Mouse (Mus musculus) urinary bladder, adult 2 months (tissue): ENCODE results near the gene Gm44502. TPM values are rescaled to one million over a fixed set of nuclear protein-coding genes. Genes with fewer than 3 reads are reported as not detected.
"Not testable (repeated sequence)": the region's sequence is repeated elsewhere in the genome, so short reads cannot be mapped to it uniquely, and the experiment has no call there.

Experiments
- DNase-seq: peaks from one replicate; pipeline ENCODE4 v3.0.0; 2022; ENCODE audit warnings: low spot score
- polyA plus RNA-seq: library from polyadenylated mRNA; depleted of rRNA; stranded (reverse); fragments of >200 nt; gene quantifications from 2 replicates; pipeline ENCODE4 v1.2.3, GENCODE M21; 2012

The Gm44502 gene
- polyA plus RNA-seq, 1 experiment: 0.06 TPM

DNA sequence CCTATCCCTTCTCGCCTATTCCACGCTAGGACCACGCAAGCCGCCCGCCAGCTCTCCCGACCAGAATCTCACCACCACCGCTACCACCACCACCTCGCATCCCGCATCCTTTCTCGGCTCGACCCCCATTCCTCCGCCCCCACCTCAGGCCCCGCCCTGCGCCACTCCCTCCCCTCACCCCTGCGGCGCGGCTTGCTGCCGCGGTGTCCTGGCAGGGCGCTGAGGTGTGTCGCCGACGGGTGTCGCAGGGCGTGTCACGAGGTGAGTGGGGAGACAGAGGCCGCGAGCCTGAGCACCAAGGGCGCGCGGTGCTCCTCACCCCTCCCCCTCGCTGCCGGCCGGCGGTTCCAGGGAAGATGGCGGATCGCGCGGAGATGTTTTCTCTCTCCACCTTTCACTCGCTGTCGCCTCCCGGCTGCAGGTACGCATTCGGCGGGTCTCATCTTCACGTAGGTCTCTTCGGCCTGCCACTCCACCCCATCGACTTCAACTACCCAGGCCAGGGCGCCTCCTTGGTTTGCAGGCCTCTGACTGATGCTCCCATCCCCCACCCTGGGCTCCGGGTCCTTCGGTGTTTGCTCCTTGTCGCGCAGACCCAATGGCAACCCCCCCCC, 24.5 kb upstream of the Gm44502 start, which contains the start of gene Mapk8ip2:
Gene Mapk8ip2, plus strand, starts transcription at position 49 of the 614 bp plus-strand sequence.
- DNase-seq: no peak

DNA sequence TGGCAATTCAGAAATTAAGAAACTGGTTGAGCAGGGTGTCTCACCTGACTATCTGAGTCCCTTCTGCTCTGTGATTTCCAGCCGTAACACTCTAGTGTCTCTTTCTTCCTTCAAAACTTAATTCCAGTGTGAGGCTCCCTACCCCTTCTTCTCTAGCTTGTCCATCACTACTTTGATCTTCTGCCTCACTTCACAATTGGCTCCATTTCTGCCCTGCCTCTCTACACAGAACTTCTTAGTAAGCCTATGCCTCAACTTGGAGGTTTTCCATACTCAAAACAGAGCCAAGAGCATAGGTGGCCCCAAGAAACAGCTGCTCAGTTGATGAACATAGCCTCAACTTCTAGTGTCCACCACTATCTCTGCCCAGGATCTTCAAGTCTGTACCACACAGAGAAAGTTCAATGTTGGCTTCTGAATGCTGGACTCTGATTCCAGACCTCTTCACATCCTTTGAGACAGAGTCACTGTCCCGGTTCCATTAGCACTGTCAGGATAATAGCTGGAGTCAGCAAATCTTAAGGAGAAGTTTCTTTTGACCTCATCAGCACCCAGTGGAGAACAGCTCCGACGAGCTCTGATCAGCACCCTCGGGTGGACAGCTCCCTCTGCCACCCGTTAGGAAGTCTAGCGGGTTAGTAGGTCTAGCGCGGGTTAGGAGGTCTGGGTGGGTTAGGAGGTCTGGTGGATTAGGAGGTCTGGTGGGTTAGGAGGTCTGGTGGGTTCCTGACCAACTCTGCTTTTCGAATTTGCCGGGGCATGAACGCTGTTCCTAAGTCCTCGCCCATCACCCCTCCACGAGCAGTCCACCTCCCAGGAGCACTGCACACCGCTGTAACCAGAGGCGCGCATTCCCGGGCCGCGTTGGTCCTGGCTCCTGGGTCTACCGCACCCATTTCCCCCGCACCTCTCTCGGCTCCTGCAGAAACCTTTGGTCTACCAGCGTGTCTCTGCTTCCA, 23.7 kb upstream of the Gm44502 start:
- no peak for DNase-seq

DNA sequence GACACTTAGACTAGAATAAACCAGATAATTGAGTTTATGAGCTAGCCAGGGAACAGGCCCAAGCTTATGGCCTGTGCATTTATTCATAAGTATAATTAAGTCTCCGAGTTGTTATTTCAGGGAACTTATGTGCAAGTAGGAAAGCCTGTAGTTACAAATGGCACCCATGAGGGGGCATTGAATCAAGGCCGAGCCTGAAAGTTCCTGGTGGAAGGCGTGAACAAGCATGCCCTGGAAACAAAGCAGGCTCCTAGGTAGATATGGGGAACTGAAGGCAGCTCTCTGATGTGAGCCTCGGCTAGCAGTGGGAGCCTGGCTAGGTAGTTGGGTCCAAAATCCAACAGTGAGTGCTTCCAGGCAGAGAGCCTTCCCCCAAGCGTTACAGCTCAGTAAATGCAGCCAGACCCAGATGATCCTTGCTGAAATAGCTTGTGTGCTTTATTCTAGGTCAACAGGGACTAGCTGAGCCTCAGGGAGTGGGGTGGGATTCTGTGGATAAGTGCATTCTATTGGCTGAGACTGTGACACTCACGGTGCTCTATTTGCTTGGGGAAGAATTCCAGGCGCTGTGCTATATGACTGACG, 13.1 kb upstream of the Gm44502 start:
- no peak for DNase-seq

DNA sequence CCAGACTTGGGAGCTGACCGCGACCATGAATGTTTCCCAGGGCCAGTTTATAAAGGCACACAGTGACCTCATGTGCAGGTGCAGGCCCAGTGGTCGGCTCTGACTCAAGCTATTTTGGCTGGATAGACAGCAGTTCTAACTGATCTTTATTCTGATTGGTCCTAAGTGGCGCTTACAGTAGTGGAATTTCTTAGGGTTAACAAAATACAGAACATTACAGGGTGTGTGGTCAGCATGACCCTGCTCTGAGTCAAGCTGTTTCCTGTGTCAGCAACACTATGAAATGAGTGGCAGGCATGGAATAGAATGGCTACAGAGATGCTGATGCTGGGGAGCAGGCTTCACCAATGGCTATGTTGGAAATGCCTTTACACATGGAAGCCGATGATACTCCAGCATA, 6.4 kb upstream of the Gm44502 start:
- no peak for DNase-seq

DNA sequence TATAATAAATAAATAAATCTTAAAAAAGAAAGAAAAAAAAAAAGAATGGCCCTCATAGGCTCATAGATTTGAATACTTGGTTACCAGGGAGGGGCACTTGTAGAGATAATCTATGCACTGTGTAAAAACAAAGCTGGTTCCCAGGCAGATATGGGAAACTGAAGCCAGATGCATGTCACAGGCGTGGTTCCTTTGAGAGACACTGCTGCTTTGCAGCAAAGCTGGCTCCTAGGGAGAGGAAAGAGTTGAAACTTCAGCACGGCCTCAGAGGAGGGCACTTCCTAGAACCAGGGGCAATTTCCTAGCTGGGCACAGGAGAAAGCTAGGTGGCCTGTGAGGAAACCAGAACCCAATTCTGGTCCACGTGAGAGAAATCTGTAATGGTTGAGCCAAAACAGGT, 4.6 kb upstream of the Gm44502 start:
- DNase-seq: no peak

DNA sequence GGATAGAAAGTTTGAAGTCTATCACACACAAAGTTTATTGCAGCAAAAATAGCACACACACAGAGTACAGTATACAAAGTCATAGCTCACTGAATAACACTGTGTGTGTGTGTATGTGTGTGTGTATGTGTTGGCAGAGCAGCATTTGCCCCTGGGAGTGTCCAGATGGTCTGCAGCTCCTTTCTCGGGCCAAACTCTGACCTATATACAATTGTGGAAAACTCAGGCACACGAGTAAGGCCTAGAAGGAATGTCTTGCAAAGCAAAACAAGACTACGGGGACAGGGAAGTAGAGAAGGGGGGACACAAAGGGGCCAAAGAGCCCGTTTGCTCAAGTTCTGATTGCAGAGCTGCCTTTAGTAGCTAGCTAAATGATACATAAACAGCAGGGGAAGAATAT, 3.5 kb upstream of the Gm44502 start:
- no peak for DNase-seq

DNA sequence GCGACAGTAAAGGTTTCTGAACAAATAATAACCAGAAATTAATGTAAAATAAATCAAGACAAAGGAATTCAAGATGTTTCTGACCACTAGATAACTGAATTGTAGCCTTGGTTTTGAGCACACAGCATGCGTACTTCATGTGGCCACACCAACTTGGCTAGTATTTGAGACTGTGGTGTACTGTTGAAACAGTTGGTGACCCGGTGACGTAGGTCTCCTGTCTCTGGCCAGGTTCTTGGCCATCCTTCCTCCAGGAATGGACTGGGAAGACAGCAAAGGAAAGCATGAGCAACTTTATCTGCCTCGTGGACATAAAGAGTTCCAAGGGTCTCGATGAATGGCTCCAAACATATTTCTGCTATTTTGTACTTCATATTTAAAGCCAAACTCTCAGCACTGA, 2.3 kb upstream of the Gm44502 start:
- DNase-seq: no peak

GRCm38 (mm10) chr15:89431271-89431670, 1.8 kb upstream of the Gm44502 start:
- no peak for DNase-seq

DNA sequence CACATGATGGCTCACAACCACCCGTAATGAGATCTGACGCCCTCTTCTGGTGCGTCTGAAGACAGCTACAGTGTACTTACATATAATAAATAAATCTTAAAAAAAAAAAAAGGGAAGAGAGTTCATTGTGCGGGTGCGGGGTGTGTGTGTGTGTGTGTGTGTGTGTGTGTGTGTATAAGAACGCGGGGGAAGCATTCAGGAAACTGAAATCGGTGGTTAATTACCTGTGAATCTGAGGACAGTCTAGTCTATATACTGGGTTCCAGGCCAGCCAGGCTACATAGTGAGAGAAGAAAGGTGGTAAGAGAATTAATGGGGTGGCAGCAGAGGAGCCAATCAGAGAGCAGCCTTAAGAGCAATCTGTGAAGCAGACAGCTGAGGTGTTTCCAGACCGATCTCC, 1.3 kb upstream of the Gm44502 start:
- not testable (repeated sequence) for DNase-seq

- DNase-seq: no peak
Observed at GRCm38 (mm10) chr15:89430341-89430740, 845 bp upstream of the Gm44502 start.

- DNase-seq: no peak
Observed at GRCm38 (mm10) chr15:89428821-89429351, 610 bp downstream of the Gm44502 start.

DNA sequence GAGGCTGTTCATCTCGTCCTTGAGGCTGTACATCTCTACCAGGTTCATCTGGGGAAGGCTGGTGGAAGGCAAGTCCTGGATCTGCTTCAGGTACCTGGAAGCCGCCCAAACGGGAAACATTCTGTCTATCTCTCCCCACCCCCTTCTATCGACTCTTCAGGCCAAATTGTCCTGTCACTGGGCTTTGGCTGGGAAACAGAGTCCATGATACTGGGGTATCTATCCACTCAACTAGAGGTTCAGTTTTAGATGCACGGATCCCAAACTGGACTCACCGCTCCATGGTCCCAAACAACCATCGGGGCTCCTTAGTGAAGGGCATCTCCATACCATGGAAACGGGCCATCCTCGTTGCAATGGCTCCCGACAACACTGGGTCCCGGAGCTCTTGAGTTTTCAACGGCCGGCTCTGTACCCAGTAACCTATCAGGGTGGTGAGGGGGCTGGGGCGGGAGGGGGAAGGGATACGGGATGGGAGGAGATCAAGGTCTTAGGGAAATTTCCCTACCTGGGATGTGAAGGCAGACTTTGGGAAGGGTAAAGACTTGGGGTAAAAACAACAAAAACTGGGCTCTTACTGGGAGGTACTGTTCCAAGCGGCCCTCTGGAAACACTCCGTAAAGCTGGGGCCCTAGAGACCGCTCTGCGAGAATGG, 1.2 kb downstream of the Gm44502 start:
- DNase-seq: no peak

DNA sequence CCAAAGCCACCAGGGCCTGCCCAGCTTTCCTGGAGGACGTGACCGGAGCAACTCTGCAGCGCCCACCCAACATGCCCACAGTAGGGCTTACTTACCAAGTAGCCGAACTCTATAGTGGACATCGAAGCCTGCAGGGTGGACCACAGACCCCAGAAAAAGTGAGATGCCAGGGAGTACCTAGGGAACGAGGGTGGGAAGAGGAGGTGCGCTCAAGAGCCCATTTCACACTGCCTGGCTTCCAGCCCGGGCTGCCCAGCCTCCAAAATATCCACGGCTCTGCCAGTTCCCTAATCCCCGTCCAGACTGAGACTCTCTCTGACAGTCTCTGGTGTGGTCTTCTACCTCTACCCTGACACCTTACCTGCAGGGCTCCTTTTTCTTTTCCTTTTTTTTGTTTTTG, 2.8 kb downstream of the Gm44502 start:
- no peak for DNase-seq

DNA sequence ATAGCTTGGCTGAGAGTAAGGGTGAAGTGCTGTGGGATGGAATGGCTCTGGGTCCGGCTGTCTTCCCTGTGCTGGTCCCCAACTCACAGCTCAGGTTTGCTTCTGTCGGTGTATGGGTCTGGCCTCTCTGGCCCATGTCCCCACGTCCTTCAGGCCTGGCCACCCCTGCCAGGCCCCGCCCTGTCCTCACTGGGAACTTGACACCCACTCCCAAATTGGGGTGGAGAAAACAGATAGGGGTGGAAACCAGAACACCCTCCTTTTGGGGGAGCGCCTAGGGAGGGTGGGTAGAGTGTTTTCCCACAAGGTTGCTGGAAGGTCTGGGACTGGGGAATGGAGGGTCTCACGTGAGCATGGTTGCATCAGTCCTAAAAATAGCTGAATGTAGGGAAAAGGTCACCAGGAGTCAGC, 3.8 kb downstream of the Gm44502 start, which contains the start of gene Cpt1b:
Gene Cpt1b, minus strand, starts transcription at position 153 of the 411 bp plus-strand sequence.
- DNase-seq: no peak

DNA sequence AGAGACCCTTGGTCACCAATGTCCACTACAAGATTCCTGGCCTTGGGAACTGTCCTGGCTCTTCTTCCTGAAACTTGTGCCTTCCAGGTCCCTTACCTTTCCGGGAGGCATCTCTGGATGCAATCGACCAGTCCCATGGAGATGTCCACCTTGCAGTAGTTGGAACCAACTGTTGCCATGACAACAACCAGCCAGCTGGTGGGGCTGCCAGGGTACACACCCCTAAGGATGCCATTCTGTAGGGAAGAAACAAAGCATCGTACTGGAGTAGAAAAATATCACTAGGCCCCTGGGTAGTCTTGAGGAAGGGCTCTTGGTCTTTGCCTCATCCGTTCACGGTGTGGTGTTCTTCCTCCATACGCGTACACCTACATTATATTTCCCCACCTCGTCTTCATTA, 4.9 kb downstream of the Gm44502 start:
- DNase-seq: no peak

DNA sequence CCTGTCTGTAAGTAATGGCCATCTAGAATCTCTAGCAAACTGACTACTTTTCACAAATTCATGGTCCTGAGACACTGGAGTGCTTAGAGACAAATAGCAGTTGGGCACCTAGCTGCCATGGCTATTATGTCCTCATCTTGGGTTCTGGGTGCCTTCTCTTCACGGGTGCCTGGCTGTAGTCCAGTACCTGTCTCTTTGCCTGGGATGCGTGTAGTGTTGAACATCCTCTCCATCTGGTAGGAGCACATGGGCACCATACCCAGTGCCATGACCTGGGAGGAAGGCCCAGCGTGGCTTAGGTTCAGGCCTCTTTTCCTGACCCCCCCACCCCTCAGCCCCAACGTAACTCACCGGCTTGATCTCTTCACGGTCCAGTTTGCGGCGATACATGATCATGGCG, 7.6 kb downstream of the Gm44502 start:
- DNase-seq: no peak

DNA sequence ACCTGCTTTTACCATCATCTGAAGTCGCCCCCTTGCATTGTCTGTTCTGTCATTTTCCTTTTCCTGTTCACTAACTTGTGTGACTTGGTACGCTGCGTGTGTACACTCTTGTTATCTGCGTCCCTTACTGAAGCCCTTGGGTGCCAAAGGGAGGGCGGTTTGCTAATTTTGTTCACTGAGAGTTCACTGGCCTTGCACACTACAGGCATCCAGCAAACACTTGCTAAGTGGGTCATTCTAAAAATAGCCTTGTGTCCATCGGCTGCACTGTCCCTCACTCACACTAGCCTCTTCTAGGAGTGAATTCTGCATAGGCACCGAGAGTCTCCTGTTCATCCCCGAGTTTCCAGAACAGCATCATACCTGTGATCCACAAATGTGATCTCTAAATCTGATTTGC, 14.2 kb downstream of the Gm44502 start:
- DNase-seq: no peak

GRCm38 (mm10) chr15:89410118-89410517, 19.4 kb downstream of the Gm44502 start, which contains the start of gene Syce3:
Gene Syce3, minus strand, starts transcription at chr15:89410503.
- DNase-seq: no peak

DNA sequence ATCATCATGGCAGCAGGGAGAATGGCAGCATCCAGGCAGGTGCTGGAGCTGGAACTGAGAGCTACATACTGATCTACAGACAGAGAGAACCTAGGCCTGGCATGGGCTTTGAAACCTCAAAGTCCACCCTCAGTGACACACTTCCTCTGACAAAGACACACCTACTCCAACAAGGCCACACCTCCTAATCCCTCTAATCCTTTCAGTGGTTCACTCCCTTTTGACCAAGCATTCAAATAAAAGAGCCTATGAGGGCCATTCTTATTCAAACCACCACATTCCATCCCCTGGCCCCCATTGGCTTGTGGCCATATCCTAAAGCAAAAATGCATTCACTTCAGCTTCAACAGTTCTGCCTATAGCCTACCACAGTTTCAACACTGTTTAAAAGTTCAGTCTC, 22.8 kb downstream of the Gm44502 start:
- DNase-seq: no peak

DNA sequence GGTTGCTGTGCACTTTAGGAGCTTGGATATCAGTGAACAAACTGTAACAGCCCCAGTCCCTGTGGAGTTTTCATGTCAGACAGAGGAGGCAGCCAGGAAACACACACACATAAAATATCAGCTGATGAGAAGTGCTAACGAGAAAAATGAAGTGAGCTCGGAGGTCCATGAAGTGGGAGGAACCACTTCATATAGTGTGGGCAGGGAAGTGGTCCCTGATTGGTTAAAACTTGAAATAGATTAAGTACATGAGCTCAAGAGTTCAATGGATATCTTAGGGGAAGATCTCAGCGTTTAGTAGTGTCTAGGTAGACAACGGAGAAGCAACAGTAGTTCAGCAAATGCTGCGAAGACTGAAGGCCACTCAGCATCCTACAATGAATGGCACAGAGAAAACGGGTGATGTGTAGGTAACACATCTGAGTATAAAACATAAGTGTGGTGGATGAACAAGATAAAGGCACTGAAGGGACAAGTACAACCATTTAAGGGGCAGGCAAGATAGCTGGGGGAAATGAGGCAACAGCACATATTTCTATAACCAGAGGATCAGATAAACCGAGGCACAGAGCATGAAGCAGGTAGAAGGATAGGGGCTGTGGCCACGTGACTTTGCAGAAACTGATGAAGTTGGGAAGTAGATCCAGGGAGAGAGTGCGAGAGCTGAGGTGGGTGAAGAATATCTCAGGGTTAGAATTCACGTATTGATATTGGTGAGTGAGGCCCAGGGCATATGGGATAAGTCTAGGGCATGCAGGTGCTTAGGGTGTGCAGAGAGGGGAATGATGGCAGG, 24.5 kb downstream of the Gm44502 start:
- DNase-seq: no peak

GRCm38 (mm10) chr15:89402471-89402870, 27.0 kb downstream of the Gm44502 start:
- DNase-seq: no peak
